Mouse (Mus musculus) neural tube, embryonic 15.5 days (tissue): Measurements from ENCODE around the gene Fgf13. TPM values are rescaled to one million over a fixed set of nuclear protein-coding genes. Genes with fewer than 3 reads are reported as not detected.

Source experiments
- ATAC-seq: fragments of 200-750 bp; cut with Nextera tagmentation; 2 replicates; pipeline ENCODE4 v1.8.0; 2017; ENCODE audit warnings: mild to moderate bottlenecking, moderate TSS enrichment, moderate library complexity; ENCODE audit not compliant: low FRiP score
- H3K27ac ChIP-seq: fragments of 300-500 bp; sonication (generic); replicated peaks from 2 replicates; pipeline ENCODE4 v1.5.1; 2015; ENCODE audit warnings: mild to moderate bottlenecking, inconsistent platforms
- H3K27me3 ChIP-seq: fragments of 300-500 bp; sonication (generic); replicated peaks from 2 replicates; pipeline ENCODE4 v1.6.1; 2015; ENCODE audit warnings: inconsistent platforms
- H3K36me3 ChIP-seq: fragments of 300-500 bp; sonication (generic); 2 replicates; pipeline ENCODE4 v1.6.1; 2015; ENCODE audit warnings: inconsistent platforms
- H3K4me1 ChIP-seq: fragments of 300-500 bp; sonication (generic); 2 replicates; pipeline ENCODE4 v1.6.1; 2015; ENCODE audit warnings: inconsistent platforms
- H3K4me2 ChIP-seq: fragments of 300-500 bp; sonication (generic); 2 replicates; pipeline ENCODE4 v1.6.1; 2015; ENCODE audit warnings: inconsistent platforms, mild to moderate bottlenecking, moderate library complexity
- H3K4me3 ChIP-seq: fragments of 300-500 bp; sonication (generic); replicated peaks from 2 replicates; pipeline ENCODE4 v1.5.1; 2015; ENCODE audit warnings: mild to moderate bottlenecking, inconsistent platforms
- H3K9ac ChIP-seq: fragments of 300-500 bp; sonication (generic); replicated peaks from 2 replicates; pipeline ENCODE4 v1.6.1; 2015; ENCODE audit warnings: mild to moderate bottlenecking, inconsistent platforms
- H3K9me3 ChIP-seq: fragments of 300-500 bp; sonication (generic); replicated peaks from 2 replicates; pipeline ENCODE4 v1.6.1; 2016; ENCODE audit warnings: inconsistent platforms
- WGBS: fragments of 180-500 bp; shearing (Covaris S2); methylation state at CpG from one replicate; pipeline ENCODE4 v1.1.7; 2015; ENCODE audit warnings: mixed read lengths; 5-methylcytosine and 5-hydroxymethylcytosine counted together
- polyA plus RNA-seq: library from polyadenylated mRNA; unstranded; fragments of >200 nt; fragmentation: Nextera tagmentation; extraction: Ambion mirVana; gene quantifications from 2 replicates; pipeline ENCODE4 v1.2.1, GENCODE M21; 2015

Fgf13 gene
- polyA plus RNA-seq, 1 experiment from 2014 or later, result 229 TPM

- H3K4me3 ChIP-seq, result no peak overlapping the region
- no peaks in the 10 kb centered on the region for H3K36me3 ChIP-seq
- H3K9me3 ChIP-seq, result no peaks in the 10 kb centered on the region
- 53% methylated on average over 4 of the region's 4 CpGs for WGBS
- 0 out of 2 replicates have a peak, but pooled peaks cover 7% of the 10 kb centered on the region for H3K4me1 ChIP-seq
- H3K9ac ChIP-seq, result no peak overlapping the region
- peak overlapping the region; percentile 41; the same call in 1 of the 2 replicates for H3K27ac ChIP-seq
- H3K27me3 ChIP-seq, result no peaks in the 10 kb centered on the region
- no peak overlapping the region for H3K4me2 ChIP-seq
- peak; percentile 40; the same call in 1 of the 2 replicates for ATAC-seq
Observed at GRCm38 (mm10) chrX:59179627-59180026, 388.2 kb downstream of the Fgf13 start.

- 13% methylated on average over 3 of the region's 3 CpGs for WGBS
- no peak overlapping the region for H3K9ac ChIP-seq
- peak overlapping the region; percentile 41; the same call in 1 of the 2 replicates for H3K27ac ChIP-seq
- 0 out of 2 replicates have a peak, but pooled peaks cover 7% of the 10 kb centered on the region for H3K4me1 ChIP-seq
- no peaks in the 10 kb centered on the region for H3K27me3 ChIP-seq
- H3K4me3 ChIP-seq, result no peak overlapping the region
- peak; percentile 91 for ATAC-seq
- H3K36me3 ChIP-seq, result no peaks in the 10 kb centered on the region
- no peak overlapping the region for H3K4me2 ChIP-seq
- H3K9me3 ChIP-seq, result no peaks in the 10 kb centered on the region
Observed at GRCm38 (mm10) chrX:59179081-59179596, 388.7 kb downstream of the Fgf13 start.

GRCm38 (mm10) chrX:59177653-59178052 lies 390.2 kb downstream of the Fgf13 start:
- no peaks in the 10 kb centered on the region for H3K27me3 ChIP-seq
- no peaks in the 10 kb centered on the region for H3K9me3 ChIP-seq
- 48% methylated on average over 3 of the region's 3 CpGs for WGBS
- no peak overlapping the region for H3K4me2 ChIP-seq
- no peak overlapping the region for H3K9ac ChIP-seq
- H3K36me3 ChIP-seq, result no peaks in the 10 kb centered on the region
- no peak for ATAC-seq
- H3K27ac ChIP-seq, result no peak overlapping the region
- 0 out of 2 replicates have a peak, but pooled peaks cover 7% of the 10 kb centered on the region for H3K4me1 ChIP-seq
- no peak overlapping the region for H3K4me3 ChIP-seq

DNA sequence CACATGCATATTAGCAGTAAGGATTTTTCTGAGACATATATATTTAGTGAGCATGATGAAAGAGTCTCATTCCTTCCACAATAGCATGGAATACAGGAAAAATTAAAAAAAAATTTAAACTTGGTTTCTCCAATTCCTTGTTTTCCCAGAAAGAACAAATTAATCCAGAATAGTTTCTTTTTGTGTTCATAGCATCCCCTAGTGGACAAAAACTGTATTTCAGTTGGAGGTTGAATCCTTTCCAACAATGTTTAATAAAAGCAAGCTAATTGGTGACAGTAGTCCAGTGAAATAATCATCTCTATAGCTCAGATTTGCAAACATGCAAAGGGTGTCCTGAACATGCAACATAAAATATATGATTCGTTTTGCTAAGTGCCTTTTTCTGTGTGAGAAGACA lies 395.7 kb downstream of the Fgf13 start:
- Histone ChIP-seq H3K36me3 (no peaks in the 10 kb centered on the region), H3K4me3 (no peak overlapping the region), H3K27me3 (no peaks in the 10 kb centered on the region), H3K9me3 (no peaks in the 10 kb centered on the region), H3K4me1 (no peaks in the 10 kb centered on the region), H3K4me2 (no peak overlapping the region), H3K9ac (no peak overlapping the region), H3K27ac (no peak overlapping the region)
- WGBS, result 5% methylated on average over 1 of the region's 1 CpGs
- no peak for ATAC-seq

- Histone ChIP-seq H3K9me3 (no peaks in the 10 kb centered on the region), H3K27me3 (no peaks in the 10 kb centered on the region), H3K27ac (no peak overlapping the region), H3K9ac (no peak overlapping the region), H3K4me2 (no peak overlapping the region), H3K4me3 (no peak overlapping the region), H3K4me1 (no peaks in the 10 kb centered on the region), H3K36me3 (no peaks in the 10 kb centered on the region)
- ATAC-seq, result no peak
- WGBS, result 81% methylated on average over 2 of the region's 2 CpGs
Observed at GRCm38 (mm10) chrX:59166763-59167162, 401.1 kb downstream of the Fgf13 start.

DNA sequence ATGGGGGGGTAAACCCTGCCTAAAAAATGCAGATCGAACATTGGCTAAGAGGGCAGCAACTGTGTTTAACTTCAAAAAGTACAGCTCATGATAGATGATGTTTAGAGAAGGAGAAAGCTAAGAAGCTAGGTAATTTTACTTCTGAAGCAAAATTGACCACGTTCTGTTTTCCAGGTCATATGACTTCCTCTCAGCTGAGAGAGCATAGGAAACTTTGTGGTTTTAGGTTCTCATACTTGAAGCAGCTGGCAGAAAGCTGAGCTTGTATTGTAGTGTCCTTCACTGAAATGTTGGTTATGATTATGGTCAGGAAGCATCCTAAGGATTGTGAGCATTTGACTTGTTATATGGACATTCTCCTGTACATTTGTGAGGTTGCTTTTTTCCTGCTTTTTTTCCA lies 425.9 kb downstream of the Fgf13 start:
- Histone ChIP-seq H3K4me2 (no peak overlapping the region), H3K27ac (no peak overlapping the region), H3K9me3 (no peaks in the 10 kb centered on the region), H3K27me3 (no peaks in the 10 kb centered on the region), H3K4me3 (no peak overlapping the region), H3K4me1 (no peaks in the 10 kb centered on the region), H3K9ac (no peak overlapping the region), H3K36me3 (no peaks in the 10 kb centered on the region)
- ATAC-seq, result no peak
- 74% methylated on average over 2 of the region's 2 CpGs for WGBS

GRCm38 (mm10) chrX:59134928-59135361 lies 432.9 kb downstream of the Fgf13 start:
- Histone ChIP-seq H3K27me3 (no peaks in the 10 kb centered on the region), H3K4me3 (peak overlapping the region; percentile 54), H3K9me3 (no peaks in the 10 kb centered on the region), H3K4me2 (peak overlapping the region; percentile 63), H3K4me1 (peaks cover 4% of the 10 kb centered on the region), H3K36me3 (no peaks in the 10 kb centered on the region), H3K9ac (no peak overlapping the region), H3K27ac (no peak overlapping the region)
- WGBS, result 21% methylated on average over 8 of the region's 8 CpGs
- ATAC-seq, result peak; percentile 82

DNA sequence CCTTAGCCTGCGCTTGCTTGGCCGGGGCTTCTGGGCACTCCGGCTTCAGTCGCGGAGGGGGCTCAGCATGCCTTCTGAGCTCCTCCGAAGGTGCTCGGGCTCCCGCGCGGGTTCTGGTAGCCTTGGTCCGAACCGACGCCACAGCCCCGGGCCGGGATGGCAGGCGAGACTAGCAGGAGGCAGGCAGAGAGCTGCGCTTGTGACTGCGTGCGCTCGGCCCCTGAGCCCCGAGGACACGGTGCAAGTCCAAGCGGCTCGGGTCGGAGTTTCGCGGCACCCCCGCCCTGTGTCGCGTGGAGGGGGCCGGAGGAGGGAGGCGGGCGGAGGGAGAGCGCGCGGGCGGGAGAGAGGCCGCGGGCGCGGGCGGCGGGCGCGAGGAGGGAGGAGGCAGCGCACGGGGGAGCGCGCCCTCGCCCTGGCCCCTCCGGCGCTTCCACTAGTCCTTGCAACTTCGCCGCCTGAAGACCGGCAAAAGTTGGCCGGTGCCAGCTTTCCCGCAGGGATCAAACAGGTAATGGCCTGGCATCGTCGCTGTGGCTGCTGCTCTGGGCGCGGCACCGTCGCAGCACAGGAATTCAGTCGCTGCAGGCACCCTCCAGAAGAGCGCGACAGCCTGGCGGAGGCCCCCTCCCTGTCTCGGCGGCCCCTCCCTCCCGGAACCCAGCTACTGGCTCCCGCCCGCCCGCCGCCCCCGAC lies 433.6 kb downstream of the Fgf13 start:
- H3K9me3 ChIP-seq, result no peaks in the 10 kb centered on the region
- peak overlapping the region; percentile 54 for H3K4me3 ChIP-seq
- no peaks in the 10 kb centered on the region for H3K27me3 ChIP-seq
- peak overlapping the region; percentile 63 for H3K4me2 ChIP-seq
- H3K4me1 ChIP-seq, result peaks cover 4% of the 10 kb centered on the region
- H3K36me3 ChIP-seq, result no peaks in the 10 kb centered on the region
- H3K9ac ChIP-seq, result peak overlapping the region; percentile 52
- WGBS, result 26% methylated on average over 43 of the region's 75 CpGs
- ATAC-seq, result peak; percentile 87
- peak overlapping the region; percentile 64 for H3K27ac ChIP-seq

DNA sequence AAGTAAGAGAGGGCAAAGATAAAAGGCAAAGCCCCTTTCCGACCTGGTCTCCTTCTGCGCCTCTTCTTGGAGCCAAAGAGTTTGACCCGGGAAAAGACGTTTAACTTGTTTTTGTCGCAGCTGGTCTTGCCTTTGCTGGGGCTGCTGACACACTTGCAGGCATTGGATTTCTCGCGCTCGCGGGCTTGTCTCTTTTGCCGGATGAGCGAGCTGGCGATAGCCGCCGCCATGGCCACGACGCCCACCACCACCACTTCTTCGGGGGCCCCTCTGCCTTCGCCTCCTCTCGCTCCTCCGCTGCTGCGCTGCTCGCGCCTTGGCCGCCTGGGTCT lies 434.1 kb downstream of the Fgf13 start:
- WGBS, result 10% methylated on average over 24 of the region's 24 CpGs
- no peaks in the 10 kb centered on the region for H3K27me3 ChIP-seq
- no peaks in the 10 kb centered on the region for H3K9me3 ChIP-seq
- H3K36me3 ChIP-seq, result no peaks in the 10 kb centered on the region
- peak overlapping the region; percentile 63 for H3K4me2 ChIP-seq
- H3K27ac ChIP-seq, result peak overlapping the region; percentile 64
- H3K4me3 ChIP-seq, result peak overlapping the region; percentile 54
- peak overlapping the region; percentile 52 for H3K9ac ChIP-seq
- no peak for ATAC-seq
- peaks cover 4% of the 10 kb centered on the region for H3K4me1 ChIP-seq

GRCm38 (mm10) chrX:59133416-59133815 lies 434.5 kb downstream of the Fgf13 start:
- Histone ChIP-seq H3K9ac (peak overlapping the region; percentile 52; the same call in 1 of the 2 replicates), H3K27ac (peak overlapping the region; percentile 64; the same call in 1 of the 2 replicates)
- 33% methylated on average over 10 of the region's 10 CpGs for WGBS

DNA sequence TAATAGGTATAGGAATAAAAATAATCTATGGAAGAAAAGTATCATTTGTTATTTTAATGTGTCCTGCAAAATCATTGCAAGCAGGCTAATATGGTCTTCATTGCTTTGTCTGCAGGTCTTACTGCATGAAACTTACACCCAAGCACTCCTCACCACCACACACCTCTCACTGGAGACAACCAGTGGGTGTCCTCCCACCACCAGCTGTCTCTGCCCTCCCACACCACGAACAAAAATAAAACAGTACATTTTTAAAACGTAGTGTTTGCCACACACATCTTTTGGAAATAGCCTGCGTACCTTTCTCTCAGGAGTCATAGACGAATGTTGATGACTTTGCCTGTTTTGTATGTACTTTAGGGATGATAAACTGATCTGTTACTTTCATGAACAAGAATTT lies 441.2 kb downstream of the Fgf13 start:
- ATAC-seq, result no peak
- H3K4me3 ChIP-seq, result no peak overlapping the region
- 82% methylated on average over 4 of the region's 4 CpGs for WGBS
- no peaks in the 10 kb centered on the region for H3K27me3 ChIP-seq
- no peaks in the 10 kb centered on the region for H3K36me3 ChIP-seq
- H3K4me1 ChIP-seq, result no peaks in the 10 kb centered on the region
- H3K9me3 ChIP-seq, result no peaks in the 10 kb centered on the region
- no peak overlapping the region for H3K9ac ChIP-seq
- no peak overlapping the region for H3K27ac ChIP-seq
- H3K4me2 ChIP-seq, result no peak overlapping the region

More at GRCm38 (mm10) chrX:59133416-59133815, 434.5 kb downstream of the Fgf13 start:
- no peaks in the 10 kb centered on the region for H3K36me3 ChIP-seq
- peaks cover 4% of the 10 kb centered on the region for H3K4me1 ChIP-seq
- H3K27me3 ChIP-seq, result no peaks in the 10 kb centered on the region
- H3K4me2 ChIP-seq, result peak overlapping the region; percentile 63
- no peak for ATAC-seq
- H3K4me3 ChIP-seq, result peak overlapping the region; percentile 54
- H3K9me3 ChIP-seq, result no peaks in the 10 kb centered on the region

- Histone ChIP-seq H3K4me2 (no peak overlapping the region), H3K9ac (no peak overlapping the region), H3K27me3 (no peaks in the 10 kb centered on the region), H3K4me1 (no peaks in the 10 kb centered on the region), H3K36me3 (no peaks in the 10 kb centered on the region), H3K4me3 (no peak overlapping the region), H3K9me3 (no peaks in the 10 kb centered on the region), H3K27ac (no peak overlapping the region)
- ATAC-seq, result no peak
Observed at GRCm38 (mm10) chrX:59113187-59113586, 454.7 kb downstream of the Fgf13 start.
